Mouse (Mus musculus) megakaryocyte, adult 5-6 weeks (primary cell): ENCODE results near the gene Lmo7. TPM values are rescaled to one million over a fixed set of nuclear protein-coding genes. Genes with fewer than 3 reads are reported as not detected.

Experiments
- ATAC-seq: 2 replicates; pipeline ENCODE4 v1.8.0; 2016; ENCODE audit warnings: mild to moderate bottlenecking, inconsistent platforms; ENCODE audit not compliant: poor library complexity, severe bottlenecking
- total RNA-seq, 2 experiments: library from RNA; stranded (forward) in 1 of 2; stranded (reverse) in 1 of 2; fragments of 153-499, 151-499 nt in 1 of 2; fragments of 221-1000, 200-1000 nt in 1 of 2; gene quantifications; 2 replicates each; pipeline versions ENCODE4 v1.2.3 to v1.2.4; 2015 to 2017

Gene Lmo7
- total RNA-seq, 2 experiments from 2014 or later, result 0.09 to 0.77 TPM

DNA sequence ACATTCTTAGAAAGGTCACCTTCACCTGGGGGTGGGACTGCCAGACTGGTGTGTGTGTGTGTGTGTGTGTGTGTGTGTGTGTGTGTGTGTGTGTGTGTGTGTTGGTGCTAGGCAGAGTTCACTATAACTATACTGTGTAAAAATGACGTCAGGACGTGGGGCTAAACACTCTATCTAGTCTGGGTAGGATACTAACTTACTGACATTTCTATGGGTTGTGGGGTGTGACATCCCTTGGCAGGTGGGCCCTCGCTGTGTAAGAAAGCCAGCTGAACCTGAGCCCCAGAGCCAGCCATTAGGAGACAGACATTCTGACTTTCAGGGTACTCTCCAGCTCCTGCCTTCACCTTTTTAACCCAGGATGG, 47.4 kb downstream of the Lmo7 start:
- no peak for ATAC-seq

DNA sequence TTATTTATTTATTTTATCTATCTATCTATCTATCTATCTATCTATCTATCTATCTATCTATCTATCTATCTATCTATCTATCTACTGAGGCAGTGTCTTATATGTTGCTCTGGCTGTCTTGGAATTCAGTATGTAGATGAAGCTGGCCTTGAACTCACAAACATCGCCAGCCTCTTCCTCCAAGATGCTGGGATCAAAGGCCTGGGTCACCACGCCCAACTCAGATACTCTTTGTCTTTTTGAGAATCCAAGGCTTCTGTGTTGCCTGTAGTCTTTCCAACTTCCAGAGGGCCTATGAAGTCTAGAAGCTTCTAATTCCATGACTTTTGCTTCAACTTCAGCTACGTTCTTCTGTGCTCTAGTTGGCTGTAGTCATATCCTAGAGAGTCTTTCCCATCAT, 48.7 kb downstream of the Lmo7 start:
- no peak for ATAC-seq

DNA sequence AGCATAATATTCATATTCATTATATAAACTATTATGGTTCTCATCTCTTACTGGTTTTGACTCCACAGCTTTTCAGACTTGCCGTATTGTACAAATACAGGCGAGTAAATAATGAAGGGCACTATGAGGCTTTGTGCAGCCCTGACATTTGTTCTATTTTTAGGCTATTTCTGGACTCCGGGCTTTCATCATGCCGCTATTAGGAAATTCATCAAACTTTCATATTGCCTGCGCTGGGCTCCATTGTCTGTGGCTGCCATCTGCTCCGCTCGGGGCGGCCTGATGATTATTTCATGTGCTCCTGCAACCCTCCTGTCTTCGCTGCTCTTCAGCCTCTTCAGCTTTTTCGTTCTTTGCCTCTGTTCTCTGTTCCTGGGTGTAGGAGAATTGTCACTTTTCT, 50.3 kb downstream of the Lmo7 start:
- ATAC-seq, result no peak

DNA sequence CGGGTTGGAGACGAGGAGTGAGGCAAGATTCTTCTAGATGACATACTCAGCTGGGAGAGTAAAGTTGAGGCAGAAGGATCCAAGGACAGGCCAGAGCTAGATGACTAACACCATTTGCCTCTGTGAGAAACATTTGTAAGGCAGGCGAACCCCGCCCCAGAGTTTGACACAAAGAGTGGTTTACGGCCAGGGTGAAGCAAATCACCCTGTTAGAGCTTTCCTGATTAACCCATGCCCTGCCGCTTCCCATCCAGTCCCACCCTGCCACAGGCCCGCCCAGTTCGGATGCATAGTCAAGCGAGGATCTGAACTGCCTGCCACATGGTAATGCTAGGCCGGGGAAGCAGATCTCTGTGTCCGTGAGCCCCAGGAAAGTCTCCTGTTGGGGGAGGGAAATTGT, 51.5 kb downstream of the Lmo7 start:
- ATAC-seq, result no peak

DNA sequence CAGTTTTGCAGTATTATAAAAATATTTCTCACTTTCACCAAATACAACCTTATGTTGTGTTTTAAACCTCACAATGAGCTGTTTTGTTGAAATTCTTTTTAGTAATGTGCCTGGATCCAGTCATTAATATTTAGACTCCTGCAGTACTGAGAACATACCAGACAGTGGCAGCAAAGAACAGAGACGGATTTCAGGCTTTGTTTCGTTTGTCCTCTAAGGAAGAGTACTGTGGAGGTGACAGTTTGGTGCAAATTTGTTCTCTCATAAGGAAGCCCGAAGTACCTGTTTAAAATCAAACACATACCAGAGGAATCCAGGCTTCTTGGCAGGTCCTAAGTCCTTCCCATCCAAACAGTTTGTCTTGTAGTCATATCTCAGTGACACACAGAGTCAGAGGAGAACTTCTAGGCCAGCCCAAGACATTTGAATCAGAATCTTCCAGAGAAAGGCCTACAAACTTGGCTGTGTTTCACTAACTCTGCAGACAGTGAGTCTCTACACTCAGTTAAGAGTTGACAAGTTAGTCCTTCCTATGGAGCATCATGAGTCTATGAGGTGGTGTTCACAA, 52.3 kb downstream of the Lmo7 start:
- ATAC-seq, result no peak

DNA sequence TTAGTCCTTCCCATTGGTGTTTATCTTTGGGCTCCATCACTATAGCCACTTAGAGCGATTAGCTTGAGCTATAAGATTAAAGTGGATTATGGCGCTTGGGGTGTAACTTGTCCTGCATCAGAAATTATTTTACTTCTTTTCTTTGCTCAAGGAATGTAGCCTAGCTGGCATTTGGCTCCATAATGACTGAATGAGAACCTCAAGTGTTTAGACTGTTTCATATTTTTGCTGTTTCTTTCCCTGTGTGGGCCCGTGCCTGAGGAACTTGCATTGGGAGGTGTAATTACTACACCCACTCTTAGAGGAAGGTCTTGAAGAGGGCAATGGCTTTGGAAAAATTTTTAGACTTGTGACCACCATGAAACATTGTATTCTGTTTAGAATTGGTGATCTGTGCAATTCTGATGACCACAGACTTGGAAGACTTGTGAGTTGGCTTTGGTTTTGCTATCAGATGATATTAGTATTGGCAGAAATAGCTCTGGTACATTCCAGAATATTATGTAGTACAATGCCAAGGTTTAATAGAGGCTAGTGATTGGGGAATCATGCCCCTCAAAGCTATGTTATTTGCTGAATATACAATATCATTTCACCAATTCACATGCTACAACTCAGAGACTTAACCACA, 54.7 kb downstream of the Lmo7 start:
- no peak for ATAC-seq

DNA sequence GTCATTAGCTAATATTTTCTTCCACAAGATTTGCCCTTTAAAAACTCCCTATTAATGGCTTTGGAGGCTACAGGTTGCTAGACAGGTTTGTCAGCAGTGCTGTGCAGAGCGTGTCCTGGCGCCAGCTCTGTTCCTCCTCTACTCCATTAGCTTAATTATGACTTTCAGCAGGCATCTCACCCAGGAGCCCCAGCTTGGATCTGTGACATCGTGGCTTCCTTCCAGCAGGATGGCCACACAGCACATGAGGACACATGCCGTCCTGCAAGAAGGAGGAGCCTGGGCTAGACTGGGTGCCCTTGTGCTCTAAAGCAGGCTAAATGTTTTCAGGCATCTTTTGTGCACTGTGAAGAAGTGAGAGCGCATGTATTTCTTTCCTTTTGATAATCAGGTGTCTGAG, 58.1 kb downstream of the Lmo7 start:
- ATAC-seq, result no peak

DNA sequence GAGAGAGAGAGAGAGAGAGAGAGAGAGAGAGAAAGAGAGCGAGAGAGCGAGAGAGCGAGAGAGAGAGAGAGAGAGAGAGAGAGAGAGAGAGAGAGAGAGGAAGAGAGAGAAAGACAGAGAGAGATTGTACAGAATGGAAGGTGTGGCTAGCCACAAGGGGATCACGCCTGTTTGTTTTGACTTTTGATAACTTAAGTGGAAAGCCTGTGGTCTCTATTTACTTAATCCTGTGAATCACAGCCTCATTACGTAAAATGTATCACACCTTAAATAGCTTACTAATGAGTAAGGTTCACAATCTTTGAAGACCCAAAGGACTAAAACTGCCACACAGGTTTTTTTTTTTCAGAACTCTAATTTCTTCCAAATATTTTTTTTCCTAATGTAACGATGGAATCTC, 58.7 kb downstream of the Lmo7 start:
- ATAC-seq, result no peak

DNA sequence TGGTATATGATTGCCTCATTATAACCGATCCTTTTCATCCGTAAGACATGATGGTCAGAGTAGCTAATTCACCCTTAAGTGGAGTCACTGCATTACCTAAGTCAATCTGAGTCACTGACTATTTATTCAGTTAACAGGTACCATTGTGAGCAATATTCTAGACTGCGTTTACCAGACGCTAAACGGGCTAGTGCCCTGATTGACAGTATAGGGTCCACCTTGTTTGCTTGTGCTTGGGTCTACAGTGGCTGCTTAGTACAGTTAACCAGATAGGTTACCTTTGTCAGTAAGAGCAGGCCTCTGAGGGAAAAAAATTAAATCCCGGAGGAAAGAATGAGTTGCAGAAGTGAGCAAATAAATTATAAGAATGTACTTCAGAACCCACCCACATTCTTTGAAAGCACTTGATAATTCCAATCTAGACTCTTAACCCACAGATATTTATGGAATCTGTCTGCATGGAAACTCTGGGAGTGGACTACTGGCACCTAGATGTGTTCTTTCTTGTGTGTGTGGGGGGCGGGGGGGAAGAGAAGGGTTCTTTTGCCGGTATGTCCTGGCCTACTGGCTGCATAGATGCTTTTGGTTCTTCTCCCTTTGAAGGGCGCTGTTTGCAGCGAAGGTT, 64.9 kb downstream of the Lmo7 start:
- ATAC-seq, result no peak

DNA sequence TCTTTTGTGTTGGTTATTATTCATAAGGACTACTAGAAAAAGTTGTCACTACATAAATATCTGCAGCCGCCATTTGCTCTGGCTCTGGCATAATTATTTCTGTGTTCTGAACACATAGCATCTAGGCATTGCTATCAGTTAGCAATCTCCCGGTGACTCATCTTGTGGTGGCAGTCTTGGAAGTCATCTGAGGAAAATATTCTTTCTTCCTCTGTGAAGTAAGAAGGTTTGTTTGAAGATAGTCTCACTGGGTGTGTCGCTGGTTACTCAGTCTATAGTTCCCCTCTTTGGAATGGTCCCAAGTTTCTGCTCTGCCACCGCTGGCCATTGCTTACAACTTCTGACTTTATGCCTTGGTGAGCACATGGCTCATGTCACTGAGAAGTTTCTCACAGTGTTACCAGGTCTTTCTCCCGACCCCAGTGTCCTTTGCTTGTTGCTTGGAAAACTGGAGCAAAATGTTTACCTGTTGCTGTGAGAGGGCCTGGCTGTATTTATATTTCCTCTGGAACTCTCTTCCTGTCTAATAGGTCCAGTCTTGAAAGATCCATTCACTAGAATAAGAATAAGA, 68.3 kb downstream of the Lmo7 start:
- peak; percentile 84 for ATAC-seq

DNA sequence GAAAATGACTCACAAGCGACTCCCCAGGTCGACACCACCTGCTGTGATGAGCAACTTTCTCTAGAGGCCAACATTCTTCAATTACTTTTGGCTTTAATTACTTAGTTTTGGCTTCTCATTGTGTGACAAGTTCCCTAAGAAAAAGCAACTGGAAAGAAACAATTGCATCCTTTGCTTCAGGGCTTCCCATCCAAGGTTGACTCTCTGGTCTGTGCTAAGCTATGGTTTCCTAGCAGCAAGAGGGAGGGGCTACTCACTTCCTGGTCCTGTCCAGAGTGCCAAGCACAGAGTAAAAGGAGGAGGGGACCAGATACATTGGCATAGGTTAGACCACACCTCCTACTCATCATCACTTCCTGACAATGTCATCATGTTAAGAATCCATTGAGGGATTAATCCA, 69.0 kb downstream of the Lmo7 start:
- no peak for ATAC-seq

DNA sequence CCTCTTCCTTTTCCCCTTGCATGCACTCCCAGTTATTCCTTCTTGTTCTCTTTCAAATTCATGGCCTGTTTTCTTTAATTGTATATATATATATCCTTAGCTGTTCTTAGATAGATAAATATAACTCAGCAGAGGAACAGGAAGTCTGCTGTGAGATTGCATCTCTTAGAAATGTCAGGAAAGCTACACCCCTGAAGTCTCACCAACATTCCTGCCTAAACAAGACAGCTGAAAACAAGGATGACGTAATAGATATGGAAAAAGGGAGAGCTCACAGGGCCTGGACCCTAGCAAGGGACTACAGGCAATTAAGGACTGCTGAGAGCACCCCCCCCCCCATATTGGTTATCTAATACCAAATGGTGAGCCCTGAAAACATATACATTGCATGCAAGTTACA, 71.9 kb downstream of the Lmo7 start:
- no peak for ATAC-seq

DNA sequence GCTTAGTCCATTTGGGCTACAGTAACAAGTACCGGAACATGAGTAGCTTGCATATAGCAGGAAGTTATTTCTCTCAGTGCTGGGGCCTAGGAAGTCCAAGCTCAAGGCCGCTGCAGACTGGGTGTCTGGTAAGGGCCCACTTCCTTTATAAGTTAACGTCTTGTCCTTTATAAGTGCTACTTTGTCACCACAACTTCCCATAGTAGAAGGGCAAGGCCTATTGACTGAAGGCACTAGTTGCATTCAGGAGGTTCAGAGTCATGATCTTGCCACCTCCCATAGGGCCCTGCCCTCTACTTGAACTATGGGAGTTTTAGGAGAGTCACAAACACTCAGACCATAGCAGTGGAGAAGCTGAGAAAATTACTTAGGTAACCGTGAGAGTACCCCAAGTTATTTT, 74.4 kb downstream of the Lmo7 start:
- peak; percentile 88 for ATAC-seq

DNA sequence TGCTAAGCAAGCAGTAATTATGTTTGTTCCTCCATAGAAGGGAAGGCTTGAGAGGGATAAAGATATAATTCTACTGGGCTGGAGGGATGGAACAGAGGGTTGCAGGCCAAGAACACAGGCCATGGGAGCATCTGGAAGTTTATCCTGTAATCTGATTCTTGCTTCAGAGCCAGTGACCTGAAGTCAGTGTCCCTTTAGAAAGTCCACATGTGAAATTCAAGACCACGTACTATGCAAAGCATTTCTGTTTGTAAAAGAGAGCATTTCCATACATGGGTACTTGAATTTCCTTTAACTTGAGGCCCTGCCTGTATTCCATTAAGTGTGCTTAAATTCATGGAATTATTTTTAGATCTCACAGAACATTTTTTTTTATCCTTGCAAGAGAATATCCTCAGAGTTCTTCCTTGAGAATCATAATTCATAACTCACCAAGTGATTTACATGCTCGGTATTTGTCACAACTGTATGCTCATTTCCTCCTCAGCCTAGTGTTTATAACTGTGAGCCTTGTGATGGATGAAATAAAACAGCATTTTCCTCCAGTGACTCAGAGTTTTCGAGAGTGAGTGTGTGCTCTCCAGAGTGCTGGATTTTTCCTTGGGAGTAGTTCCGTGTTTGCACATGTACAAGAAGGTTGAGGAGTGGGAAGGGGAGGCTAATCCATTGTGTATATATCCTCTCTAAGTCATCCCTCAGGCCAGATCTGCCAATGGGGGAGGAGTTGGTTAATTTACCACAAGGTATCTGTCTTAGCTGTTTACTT, 75.0 kb downstream of the Lmo7 start:
- no peak for ATAC-seq

DNA sequence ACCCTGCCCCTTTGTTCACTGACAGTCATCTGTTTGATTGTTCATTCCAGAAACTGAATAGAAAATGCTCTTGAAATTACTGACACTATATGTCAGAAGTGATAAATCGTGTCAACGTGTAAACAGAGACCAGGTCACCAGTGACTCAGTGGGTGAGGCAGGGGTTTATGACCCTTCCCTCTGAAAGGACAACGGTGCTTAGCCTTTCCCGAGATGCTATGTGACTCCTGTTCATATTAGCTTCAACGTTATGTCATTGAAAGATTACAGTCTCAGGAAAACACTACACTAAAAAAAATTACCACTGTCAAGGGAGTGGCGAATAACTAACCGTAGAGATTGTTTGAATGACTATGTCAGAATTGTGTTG, 75.6 kb downstream of the Lmo7 start:
- ATAC-seq, result no peak

DNA sequence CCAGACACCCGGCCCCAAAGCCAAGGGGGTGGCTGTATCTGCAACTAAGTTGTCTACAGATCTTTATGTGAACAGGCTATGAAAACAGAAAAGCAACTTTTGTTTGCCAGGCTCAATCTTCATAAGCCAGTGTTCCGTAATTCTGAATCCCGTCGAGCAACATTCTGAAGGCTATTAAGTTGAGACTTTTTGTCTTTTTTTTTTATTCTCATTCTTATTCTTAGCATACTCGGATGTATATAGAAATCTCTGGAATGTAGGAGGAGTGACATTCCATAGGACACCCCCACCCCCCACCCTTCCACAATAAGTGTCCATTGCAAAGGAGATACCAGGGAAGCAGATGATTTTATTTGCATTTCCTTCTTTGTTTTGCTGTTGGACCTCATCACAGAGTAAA, 76.3 kb downstream of the Lmo7 start:
- no peak for ATAC-seq

DNA sequence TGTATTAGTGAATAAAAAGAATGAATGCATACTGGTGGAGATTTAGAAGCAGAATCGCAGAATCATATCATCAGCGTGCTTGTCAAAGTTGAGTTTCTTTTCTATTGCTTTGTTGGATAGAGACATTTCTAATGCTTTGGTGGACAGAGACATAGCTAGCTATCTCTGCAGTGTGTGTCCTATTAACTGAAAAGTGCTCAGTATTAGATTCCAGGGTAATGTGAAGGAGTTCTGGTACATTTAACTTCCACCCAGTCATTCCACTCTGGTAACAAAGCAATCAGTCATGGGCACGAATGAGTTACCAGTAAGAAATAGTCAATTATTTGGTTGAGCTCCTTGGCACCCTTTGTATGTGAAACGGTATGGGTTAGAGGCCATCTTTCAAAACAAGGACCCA, 76.8 kb downstream of the Lmo7 start:
- ATAC-seq, result no peak

DNA sequence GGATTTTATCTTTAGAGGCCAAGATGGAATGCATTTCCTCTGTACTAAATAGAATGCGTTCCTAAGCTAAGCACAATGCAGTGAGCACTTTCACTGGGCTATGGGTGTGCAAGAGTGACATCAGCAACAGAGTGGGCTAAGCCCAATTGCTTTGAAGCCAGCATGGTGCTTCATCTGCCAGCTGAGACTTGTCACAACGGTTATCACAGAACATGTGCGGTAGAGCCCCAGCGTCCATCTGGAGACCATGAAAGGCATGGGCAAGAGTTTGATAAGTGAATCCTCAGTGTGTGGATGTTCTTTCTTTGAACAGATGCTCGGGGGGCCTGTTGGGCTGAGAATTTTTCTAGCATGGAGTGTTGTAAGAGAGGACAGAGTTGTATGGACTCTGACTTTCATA, 86.7 kb downstream of the Lmo7 start:
- no peak for ATAC-seq

DNA sequence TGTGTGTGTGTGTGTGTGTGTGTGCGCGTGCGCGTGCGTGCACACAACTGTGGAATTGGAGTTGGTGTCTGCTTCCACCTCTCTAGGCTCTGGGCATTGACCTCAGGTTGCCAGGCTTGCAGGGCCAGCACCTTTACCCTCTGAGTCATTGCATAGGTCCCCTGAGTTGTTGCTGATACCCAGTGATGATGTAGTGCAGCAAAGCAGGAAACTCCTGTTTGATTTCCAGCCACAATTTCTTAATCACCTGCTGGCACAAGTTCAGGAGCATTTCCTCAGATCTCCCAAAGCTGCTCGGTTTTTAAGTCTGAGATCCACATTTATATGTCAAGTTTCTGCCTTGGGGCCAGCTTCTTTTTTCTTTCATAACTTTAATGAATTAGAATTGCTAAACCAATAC, 92.6 kb downstream of the Lmo7 start:
- ATAC-seq, result no peak

DNA sequence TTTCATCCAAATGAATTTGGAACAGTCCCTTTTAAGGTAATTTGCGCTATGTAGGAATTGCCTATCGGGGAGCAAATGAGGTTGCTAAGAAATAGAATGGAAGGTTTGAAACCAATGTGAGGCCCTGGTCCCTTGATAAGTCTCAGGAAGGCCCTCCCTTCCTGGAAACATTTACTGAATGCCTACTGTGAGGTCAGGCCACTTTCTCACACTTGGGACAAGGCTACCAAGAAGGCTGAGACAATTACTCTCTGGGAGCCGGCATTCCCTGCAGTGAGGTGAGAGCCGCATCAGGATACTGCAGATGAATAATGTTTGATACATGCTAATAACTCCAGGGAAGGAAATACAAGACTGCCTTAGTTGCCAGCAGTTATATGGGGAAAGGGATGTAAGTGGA, 93.1 kb downstream of the Lmo7 start:
- ATAC-seq, result no peak

DNA sequence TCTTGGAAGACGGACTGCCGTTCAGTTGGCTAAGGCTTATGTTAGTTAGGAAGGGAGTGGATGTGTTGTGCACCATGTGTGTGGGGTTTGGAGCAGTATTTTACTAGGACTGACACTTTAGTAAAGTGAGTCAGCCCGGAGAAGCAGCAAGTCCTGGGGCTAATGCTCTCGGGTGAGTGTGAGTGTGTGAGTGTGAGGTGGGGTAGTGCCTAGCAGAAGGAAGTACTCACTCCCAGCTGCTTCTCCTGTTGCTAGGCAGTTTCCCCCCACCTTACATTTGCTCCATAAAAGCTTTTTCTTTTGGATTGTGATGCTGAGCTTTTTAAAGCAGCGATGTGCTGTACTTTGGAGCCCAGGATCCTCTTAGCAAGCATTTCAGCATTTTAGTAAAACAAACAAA, 99.9 kb downstream of the Lmo7 start:
- ATAC-seq, result no peak

DNA sequence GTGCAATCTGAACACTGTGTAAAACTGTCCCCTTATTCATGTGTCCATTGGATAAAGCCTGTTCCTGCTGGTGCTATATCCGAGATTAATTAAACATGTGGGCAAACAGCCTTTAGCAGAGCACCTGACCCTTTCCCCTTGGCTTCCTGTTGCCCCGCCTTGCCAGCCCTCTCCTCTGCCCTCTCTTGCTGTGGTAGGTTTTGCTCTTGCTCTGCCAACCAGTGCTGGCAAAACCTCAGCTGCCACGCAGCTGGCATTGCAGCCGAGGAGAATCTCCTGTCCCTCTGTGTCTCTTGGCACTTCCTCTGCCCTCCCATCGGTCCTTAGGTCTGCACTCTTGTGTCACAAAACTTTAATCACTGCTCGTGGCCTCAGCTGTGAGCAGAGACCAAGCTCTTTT, 100.4 kb downstream of the Lmo7 start:
- ATAC-seq, result peak; percentile 38; the same call in 1 of the 2 replicates
